ENCODE assay signal across 28 mouse cellular contexts in the genomic region with DNA sequence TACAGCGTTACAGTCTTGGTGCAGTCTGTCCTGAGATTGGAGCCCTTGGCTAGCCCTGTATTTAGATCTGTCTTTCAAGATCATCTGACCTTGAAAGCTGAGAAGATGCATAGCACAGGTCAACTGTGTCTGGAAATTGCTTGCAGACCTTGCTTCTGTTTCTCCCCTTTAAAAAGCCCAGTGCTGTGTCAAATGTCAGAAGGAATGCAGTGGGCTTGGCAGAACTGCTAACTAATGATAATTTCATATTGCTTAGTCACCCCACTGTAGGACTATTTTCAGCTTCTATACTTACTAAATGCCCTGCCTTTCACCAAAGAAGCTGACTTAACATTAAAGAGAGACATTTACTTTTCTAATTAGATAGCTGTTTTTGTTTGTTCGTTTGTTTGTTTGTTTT. TPM values are rescaled to one million over a fixed set of nuclear protein-coding genes. Genes with fewer than 3 reads are reported as not detected.
A peak's percentile ranks its signal among the peaks of the same experiment; 100 is the strongest.
DNase-seq lines count a peak whose midpoint lies in the region; ATAC-seq and TF ChIP-seq lines count a peak whose summit lies in the region.
"Had no signal": no experiment of that assay in that cellular context is flagged by ENCODE, and none has a peak within 500 bp of the region (broad histone marks: within the 10 kb centered on the region; RNA-seq: fewer than 3 reads in every experiment).

No protein-coding gene starts in this region.

- no peak for ATAC-seq in heart, embryonic 16.5 days (replicated peaks; ENCODE audit: extremely low read depth, insufficient read depth, low FRiP score)
- ATAC-seq in midbrain, embryonic 16.5 days, result no peak
- ATAC-seq: activated CD4-positive, CD25-positive, alpha-beta regulatory T cell, adult 4 months; forebrain, embryonic 14.5 days; liver, postnatal 0 days had no signal

- TF ChIP-seq POLR2A in embryonic fibroblast, embryonic 13.5 days (IDR thresholded peaks at IDR 0.05; ENCODE audit: low read depth, low read length), result no peak

- H3K9me3 ChIP-seq in heart, embryonic 16.5 days (replicated peaks; ENCODE audit: control insufficient read depth, low read length), result no peaks in the 10 kb centered on the region
- no peaks in the 10 kb centered on the region for H3K9me3 ChIP-seq in heart, embryonic 10.5 days
- H3K9me3 ChIP-seq in midbrain, embryonic 16.5 days (replicated peaks; ENCODE audit: control insufficient read depth, low read length, poor library complexity, severe bottlenecking), result no peaks in the 10 kb centered on the region
- H3K9me3 ChIP-seq: embryonic facial prominence, embryonic 13.5 days; hindbrain, embryonic 13.5 days; limb, embryonic 12.5 days; midbrain, embryonic 10.5 days had no signal

- peak; percentile 52 for DNase-seq in gastrocnemius, adult 2 months
- no peak for DNase-seq in gastrocnemius, postnatal 36 days
- DNase-seq in heart, embryonic 10.5 days (ENCODE audit: low spot score), result no peak
- peak; percentile 44 for DNase-seq in NIH3T3 (ENCODE audit: low read depth)
- DNase-seq in testis, postnatal 10 days (ENCODE audit: low spot score), result no peak
- DNase-seq: adrenal gland, adult 8-10 months; cerebellum, adult 18-20 months; cerebellum, postnatal 36 days; kidney, adult 18-20 months; kidney, postnatal 10 days; layer of hippocampus, postnatal 36 days; liver, postnatal 0 days had no signal

- no peak overlapping the region for H3K9ac ChIP-seq in heart, embryonic 16.5 days (ENCODE audit: low read length)
- no peak overlapping the region for H3K9ac ChIP-seq in midbrain, embryonic 16.5 days (ENCODE audit: low read depth, low read length)
- H3K9ac ChIP-seq: embryonic facial prominence, embryonic 13.5 days; hindbrain, embryonic 13.5 days; limb, embryonic 12.5 days; liver, postnatal 0 days had no signal

- H3K36me3 ChIP-seq in heart, embryonic 16.5 days (ENCODE audit: control insufficient read depth, insufficient read depth), result no peaks in the 10 kb centered on the region
- H3K36me3 ChIP-seq in heart, embryonic 10.5 days, result no peaks in the 10 kb centered on the region
- no peaks in the 10 kb centered on the region for H3K36me3 ChIP-seq in midbrain, embryonic 16.5 days (ENCODE audit: control insufficient read depth, insufficient read depth, low read length)
- H3K36me3 ChIP-seq: embryonic facial prominence, embryonic 13.5 days; hindbrain, embryonic 13.5 days; limb, embryonic 12.5 days; midbrain, embryonic 10.5 days had no signal

- H3K27me3 ChIP-seq in heart, embryonic 16.5 days (ENCODE audit: control insufficient read depth, insufficient read depth, low read length), result no peaks in the 10 kb centered on the region
- H3K27me3 ChIP-seq in heart, embryonic 10.5 days (ENCODE audit: insufficient read depth, poor library complexity, severe bottlenecking), result no peaks in the 10 kb centered on the region
- H3K27me3 ChIP-seq in midbrain, embryonic 16.5 days (ENCODE audit: control insufficient read depth, insufficient read depth, low read depth, low read length), result no peaks in the 10 kb centered on the region
- H3K27me3 ChIP-seq: embryonic facial prominence, embryonic 13.5 days; hindbrain, embryonic 13.5 days; limb, embryonic 12.5 days had no signal

- H3K4me2 ChIP-seq in heart, embryonic 16.5 days (ENCODE audit: low read depth, low read length), result no peak overlapping the region
- H3K4me2 ChIP-seq in midbrain, embryonic 16.5 days (ENCODE audit: low read length), result no peak overlapping the region
- H3K4me2 ChIP-seq: embryonic facial prominence, embryonic 13.5 days; hindbrain, embryonic 13.5 days; limb, embryonic 12.5 days; liver, embryonic 11.5 days had no signal

- intact Hi-C loops in gastrocnemius, adult 2 months (cut with DNase I), result no loop called here
- intact Hi-C loops in gastrocnemius, postnatal 36 days (cut with DNase I), result no loop called here

- peaks cover 18% of the 10 kb centered on the region for H3K4me1 ChIP-seq in heart, embryonic 16.5 days (ENCODE audit: control insufficient read depth, insufficient read depth, low read length)
- peaks cover 20% of the 10 kb centered on the region for H3K4me1 ChIP-seq in heart, embryonic 10.5 days
- peaks cover 14% of the 10 kb centered on the region for H3K4me1 ChIP-seq in embryonic fibroblast, embryonic 13.5 days (ENCODE audit: control insufficient read depth, insufficient read depth, low read length)
- no peaks in the 10 kb centered on the region for H3K4me1 ChIP-seq in midbrain, embryonic 16.5 days (ENCODE audit: control insufficient read depth, insufficient read depth, low read length)
- H3K4me1 ChIP-seq: hindbrain, embryonic 13.5 days; limb, embryonic 12.5 days; midbrain, embryonic 10.5 days had no signal

- no peak for TF ChIP-seq CTCF in gastrocnemius, adult 2 months (IDR thresholded peaks at IDR 0.05)
- TF ChIP-seq CTCF in embryonic fibroblast, embryonic 13.5 days (IDR thresholded peaks at IDR 0.05; ENCODE audit: borderline replicate concordance, insufficient read depth, low read length), result no peak

- peak overlapping the region; percentile 62 for H3K4me3 ChIP-seq in gastrocnemius, adult 2 months
- H3K4me3 ChIP-seq in heart, embryonic 16.5 days (ENCODE audit: low read length), result no peak overlapping the region
- H3K4me3 ChIP-seq in heart, embryonic 10.5 days, result no peak overlapping the region
- no peak overlapping the region for H3K4me3 ChIP-seq in embryonic fibroblast, embryonic 13.5 days (ENCODE audit: insufficient read depth, low read length)
- no peak overlapping the region for H3K4me3 ChIP-seq in midbrain, embryonic 16.5 days (ENCODE audit: low read depth, low read length)
- H3K4me3 ChIP-seq: embryonic facial prominence, embryonic 13.5 days; hindbrain, embryonic 13.5 days; limb, embryonic 12.5 days; midbrain, embryonic 10.5 days had no signal

- H3K27ac ChIP-seq in gastrocnemius, adult 2 months, result peak overlapping the region; percentile 92
- peak overlapping the region; percentile 65 for H3K27ac ChIP-seq in heart, embryonic 16.5 days (ENCODE audit: low read length)
- H3K27ac ChIP-seq in heart, embryonic 10.5 days, result no peak overlapping the region
- H3K27ac ChIP-seq in embryonic fibroblast, embryonic 13.5 days (ENCODE audit: insufficient read depth, low read length), result peak overlapping the region; percentile 70
- H3K27ac ChIP-seq in midbrain, embryonic 16.5 days (ENCODE audit: low read length), result no peak overlapping the region
- H3K27ac ChIP-seq: embryonic facial prominence, embryonic 13.5 days; hindbrain, embryonic 13.5 days; limb, embryonic 12.5 days; midbrain, embryonic 10.5 days; stomach, postnatal 0 days had no signal

- 64% methylated on average over 2 of the region's 2 CpGs for WGBS in heart, embryonic 16.5 days
- WGBS in heart, embryonic 10.5 days, result 59% methylated on average over 2 of the region's 2 CpGs
- WGBS in midbrain, embryonic 16.5 days, result 87% methylated on average over 2 of the region's 2 CpGs

RNA-seq across cellular contexts. Expression of gene Asb15, which starts 27.5 kb away (rescaled TPM):
- 10 to 100 TPM; 34.9 to 54.5 TPM for total RNA-seq in gastrocnemius, adult 2 months (2021)
- 10 to 100 TPM; 24.4 to 35.8 TPM for total RNA-seq in gastrocnemius, postnatal 36 days (2021)
- polyA plus RNA-seq in heart, embryonic 16.5 days (2015; fragmentation: Nextera tagmentation; extraction: Ambion mirVana), result 0.69 and 0.93 TPM in 2 replicates
- polyA plus RNA-seq in heart, embryonic 10.5 days (2016; fragmentation: Nextera tagmentation; extraction: Ambion mirVana), result not detected in 2 replicates
- polyA plus RNA-seq in embryonic fibroblast, embryonic 13.5 days (2011; ENCODE audit: insufficient read length, low read depth, missing spikeins), result not detected in 2 replicates
- polyA plus RNA-seq in midbrain, embryonic 16.5 days (2015; fragmentation: Nextera tagmentation; extraction: Ambion mirVana), result not detected in 2 replicates
- total RNA-seq: adrenal gland, adult 8-10 months; ES-E14; layer of hippocampus, postnatal 36 days; left cerebral cortex, postnatal 10 days; midbrain, postnatal 0 days; neutrophil, adult 5-6 weeks had no signal
- polyA plus RNA-seq: activated CD4-positive, CD25-positive, alpha-beta regulatory T cell, adult 4 months; embryonic facial prominence, embryonic 13.5 days; forebrain, embryonic 14.5 days; hindbrain, embryonic 13.5 days; limb, embryonic 12.5 days; liver, embryonic 11.5 days; liver, postnatal 0 days; midbrain, embryonic 10.5 days had no signal

RNA-seq across cellular contexts. Expression of gene Ndufa5, which starts 27.7 kb away (rescaled TPM):
- 100 to 1,000 TPM; 579 to 752 TPM for total RNA-seq in gastrocnemius, adult 2 months (2021)
- total RNA-seq in gastrocnemius, postnatal 36 days (2021), result 100 to 1,000 TPM; 587 to 626 TPM
- polyA plus RNA-seq in heart, embryonic 16.5 days (2015; fragmentation: Nextera tagmentation; extraction: Ambion mirVana), result 759 and 771 TPM in 2 replicates
- 471 and 587 TPM in 2 replicates for polyA plus RNA-seq in heart, embryonic 10.5 days (2016; fragmentation: Nextera tagmentation; extraction: Ambion mirVana)
- polyA plus RNA-seq in embryonic fibroblast, embryonic 13.5 days (2011; ENCODE audit: insufficient read length, low read depth, missing spikeins), result 116 and 159 TPM in 2 replicates
- 410 and 412 TPM in 2 replicates for polyA plus RNA-seq in midbrain, embryonic 16.5 days (2015; fragmentation: Nextera tagmentation; extraction: Ambion mirVana)

RNA-seq across cellular contexts. Expression of gene Iqub, which starts 40.6 kb away (rescaled TPM):
- total RNA-seq in gastrocnemius, adult 2 months (2021), result under 1 TPM; 0.15 to 0.22 TPM
- total RNA-seq in gastrocnemius, postnatal 36 days (2021), result under 1 TPM; 0.08 to 0.10 TPM
- 0.30 and 0.40 TPM in 2 replicates for polyA plus RNA-seq in heart, embryonic 16.5 days (2015; fragmentation: Nextera tagmentation; extraction: Ambion mirVana)
- 0.30 and 0.38 TPM in 2 replicates for polyA plus RNA-seq in heart, embryonic 10.5 days (2016; fragmentation: Nextera tagmentation; extraction: Ambion mirVana)
- not detected in 2 replicates for polyA plus RNA-seq in embryonic fibroblast, embryonic 13.5 days (2011; ENCODE audit: insufficient read length, low read depth, missing spikeins)
- polyA plus RNA-seq in midbrain, embryonic 16.5 days (2015; fragmentation: Nextera tagmentation; extraction: Ambion mirVana), result 1.9 TPM in 2 replicates
- total RNA-seq: neutrophil, adult 5-6 weeks had no signal
- polyA plus RNA-seq: activated CD4-positive, CD25-positive, alpha-beta regulatory T cell, adult 4 months; liver, embryonic 11.5 days; liver, postnatal 0 days; stomach, postnatal 0 days had no signal

RNA-seq across cellular contexts. Expression of gene Lmod2, which starts 42.1 kb away (rescaled TPM):
- 100 to 1,000 TPM; 105 to 286 TPM for total RNA-seq in gastrocnemius, adult 2 months (2021)
- total RNA-seq in gastrocnemius, postnatal 36 days (2021), result 100 to 1,000 TPM; 206 to 260 TPM
- 49.6 and 52.6 TPM in 2 replicates for polyA plus RNA-seq in heart, embryonic 16.5 days (2015; fragmentation: Nextera tagmentation; extraction: Ambion mirVana)
- 19.9 and 36.7 TPM in 2 replicates for polyA plus RNA-seq in heart, embryonic 10.5 days (2016; fragmentation: Nextera tagmentation; extraction: Ambion mirVana)
- not detected in 2 replicates for polyA plus RNA-seq in embryonic fibroblast, embryonic 13.5 days (2011; ENCODE audit: insufficient read length, low read depth, missing spikeins)
- polyA plus RNA-seq in midbrain, embryonic 16.5 days (2015; fragmentation: Nextera tagmentation; extraction: Ambion mirVana), result not detected in 2 replicates
- total RNA-seq: ES-E14; layer of hippocampus, adult 8-10 months; layer of hippocampus, postnatal 36 days; left cerebral cortex, postnatal 10 days; midbrain, postnatal 0 days; neutrophil, adult 5-6 weeks had no signal
- polyA plus RNA-seq: activated CD4-positive, CD25-positive, alpha-beta regulatory T cell, adult 4 months; forebrain, embryonic 14.5 days; hindbrain, embryonic 13.5 days; limb, embryonic 12.5 days; midbrain, postnatal 0 days; stomach, postnatal 0 days had no signal

Comparison
In these comparisons a context has a peak if more than half of its experiments do, and no peak if none do; other contexts are left out.
1. DNase-seq: peak in gastrocnemius, adult 2 months (single experiment) and NIH3T3 (single experiment); none in gastrocnemius, postnatal 36 days (0 of 2), heart, embryonic 10.5 days (single experiment) and testis, postnatal 10 days (single experiment).
2. H3K27ac ChIP-seq: peak in gastrocnemius, adult 2 months (single experiment), heart, embryonic 16.5 days (single experiment) and embryonic fibroblast, embryonic 13.5 days (single experiment); none in heart, embryonic 10.5 days (single experiment) and midbrain, embryonic 16.5 days (single experiment).